Mouse (Mus musculus) gastrocnemius, postnatal 10 days (tissue): ENCODE measurements around the gene Gm20388. TPM values are rescaled to one million over a fixed set of nuclear protein-coding genes. Genes with fewer than 3 reads are reported as not detected.

Source experiments
- DNase-seq: peaks from one replicate; pipeline ENCODE4 v3.0.0; 2021; ENCODE audit warnings: mixed read lengths
- total RNA-seq, 2 experiments: library from RNA; stranded (reverse); gene quantifications; 2 replicates each; pipeline ENCODE4 v1.2.3; 2021

Gm20388 gene
- total RNA-seq, 2 experiments from 2014 or later, result 2.9 to 6.0 TPM

DNA sequence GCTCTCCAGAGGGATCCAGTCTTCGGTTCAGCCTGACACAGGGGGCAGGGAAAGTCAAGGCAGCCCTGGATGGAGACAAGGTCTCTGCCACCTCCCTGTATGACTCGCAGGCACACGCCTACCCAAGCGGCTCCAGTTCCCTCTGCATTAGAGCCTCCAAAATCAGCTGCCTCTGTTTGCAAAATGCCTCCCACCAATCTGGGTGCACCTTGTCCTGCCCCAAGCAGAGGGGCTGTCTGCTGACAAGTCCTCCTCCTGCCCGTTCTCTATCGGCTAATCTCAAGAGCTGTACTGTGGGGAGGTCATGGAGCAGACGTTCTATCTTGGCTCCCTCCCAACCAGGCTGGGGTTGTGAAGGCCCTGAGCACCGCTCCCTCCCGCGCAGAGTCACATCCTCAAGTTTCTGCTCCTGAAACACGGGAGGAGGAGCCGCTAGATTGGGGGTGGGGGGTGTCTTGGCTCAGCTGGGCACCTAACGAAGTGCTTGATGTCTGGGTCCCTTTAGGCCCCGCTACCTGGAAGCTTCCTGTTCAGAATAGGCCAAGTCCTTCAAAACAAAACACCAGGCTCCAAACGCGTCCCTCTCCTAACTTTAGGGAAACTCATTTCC, 2564.4 kb downstream of the Gm20388 start:
- DNase-seq, result peak; percentile 41

- DNase-seq, result peak; percentile 95
These were observed 2565.1 kb downstream of the Gm20388 start, which contains the start of the genes Rnf166 and Ctu2 for GRCm38 (mm10) chr8:122475580-122476320. Gene Rnf166 (minus strand): TSS chr8:122476064. Gene Ctu2 (plus strand): TSS chr8:122476143.

GRCm38 (mm10) chr8:122482448-122482847, 2571.8 kb downstream of the Gm20388 start:
- DNase-seq, result no peak

DNA sequence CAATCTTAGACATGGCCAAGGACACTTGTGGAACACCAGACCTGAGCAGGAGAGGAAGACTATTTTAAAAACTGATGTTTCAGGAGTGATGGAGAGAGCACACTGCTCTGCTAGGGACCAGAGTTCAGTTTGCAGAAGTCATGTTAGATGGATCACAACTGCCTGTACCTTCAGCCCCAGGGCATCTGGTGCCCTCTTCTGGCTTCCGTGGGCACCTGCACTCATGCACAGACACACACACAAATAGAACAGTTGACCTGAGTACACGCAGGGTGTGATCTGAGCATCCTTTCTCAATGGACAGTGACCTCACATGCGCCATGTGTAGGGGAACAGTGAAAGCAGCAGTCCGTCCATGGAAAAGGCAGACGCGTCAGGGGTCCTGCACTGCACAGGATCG, 2573.2 kb downstream of the Gm20388 start:
- no peak for DNase-seq

DNA sequence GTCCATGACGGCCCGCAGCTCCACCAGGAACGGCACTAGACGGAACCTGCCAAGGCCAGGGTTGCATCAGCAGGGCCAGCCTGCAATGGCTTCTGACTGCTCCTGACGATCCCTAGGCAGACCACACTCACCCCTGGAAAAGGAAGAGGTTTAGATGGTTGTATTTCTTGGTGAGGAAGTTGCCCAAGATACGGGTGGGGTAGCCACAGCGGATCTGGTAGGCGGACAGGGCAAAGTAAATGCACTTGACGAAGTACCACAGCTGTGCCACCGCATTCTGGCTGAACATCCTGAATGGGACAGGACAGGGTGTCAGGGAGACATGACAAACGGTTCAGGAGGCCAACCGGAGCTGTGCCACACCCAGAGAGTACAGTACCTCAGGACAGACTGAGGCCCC, 2574.2 kb downstream of the Gm20388 start:
- no peak for DNase-seq

- no peak for DNase-seq
These were observed 2577.7 kb downstream of the Gm20388 start for GRCm38 (mm10) chr8:122488387-122488786.

GRCm38 (mm10) chr8:122497016-122497734, 2586.5 kb downstream of the Gm20388 start:
- no peak for DNase-seq

DNA sequence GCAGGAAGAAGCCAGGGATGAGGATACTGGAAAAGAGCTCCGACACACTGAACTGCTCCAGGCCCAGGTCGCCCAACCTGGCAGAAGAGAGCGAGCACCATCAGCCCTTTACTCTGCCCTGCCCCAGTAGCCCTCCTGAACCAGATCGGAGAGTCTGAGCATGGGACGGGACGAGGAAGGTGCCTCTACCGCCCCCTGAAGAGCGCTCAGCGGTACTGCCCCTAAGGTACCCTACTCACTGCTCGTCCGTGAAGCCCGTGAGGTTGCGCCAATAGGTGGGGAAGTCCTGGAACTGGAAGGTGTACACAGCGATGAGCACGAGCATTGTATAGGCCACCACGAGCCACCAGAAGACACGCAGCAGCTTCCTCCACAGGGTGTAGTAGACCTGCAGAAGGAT, 2587.3 kb downstream of the Gm20388 start:
- no peak for DNase-seq

GRCm38 (mm10) chr8:122500856-122501255, 2590.2 kb downstream of the Gm20388 start:
- DNase-seq, result peak; percentile 81

GRCm38 (mm10) chr8:122511552-122511951, 2600.9 kb downstream of the Gm20388 start:
- peak; percentile 72 for DNase-seq

DNA sequence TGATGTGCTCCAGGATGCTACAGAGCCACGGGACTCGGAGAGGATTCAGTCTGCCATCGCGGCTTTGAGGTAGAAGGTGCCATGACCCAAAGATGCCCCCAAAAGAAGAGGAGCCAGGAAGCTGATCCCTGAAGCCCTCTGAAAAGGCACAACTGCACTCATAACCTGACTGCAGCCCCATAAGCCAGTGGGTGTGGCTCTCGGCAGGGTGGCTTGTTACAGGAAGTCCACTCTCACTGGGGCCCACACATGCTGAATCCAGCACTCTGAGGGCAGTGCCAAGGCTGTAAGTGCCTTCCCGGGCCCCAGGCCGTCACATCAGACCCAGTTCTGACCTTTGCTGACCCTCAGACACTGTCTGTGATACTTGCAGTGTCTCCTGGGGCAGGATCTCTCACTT, 2601.8 kb downstream of the Gm20388 start:
- DNase-seq, result no peak

- DNase-seq, result no peak
These were observed 2605.1 kb downstream of the Gm20388 start for GRCm38 (mm10) chr8:122515699-122516098.

GRCm38 (mm10) chr8:122517541-122518190, 2607.0 kb downstream of the Gm20388 start:
- no peak for DNase-seq

- DNase-seq, result no peak
These were observed 2610.0 kb downstream of the Gm20388 start for GRCm38 (mm10) chr8:122520611-122521010.

DNA sequence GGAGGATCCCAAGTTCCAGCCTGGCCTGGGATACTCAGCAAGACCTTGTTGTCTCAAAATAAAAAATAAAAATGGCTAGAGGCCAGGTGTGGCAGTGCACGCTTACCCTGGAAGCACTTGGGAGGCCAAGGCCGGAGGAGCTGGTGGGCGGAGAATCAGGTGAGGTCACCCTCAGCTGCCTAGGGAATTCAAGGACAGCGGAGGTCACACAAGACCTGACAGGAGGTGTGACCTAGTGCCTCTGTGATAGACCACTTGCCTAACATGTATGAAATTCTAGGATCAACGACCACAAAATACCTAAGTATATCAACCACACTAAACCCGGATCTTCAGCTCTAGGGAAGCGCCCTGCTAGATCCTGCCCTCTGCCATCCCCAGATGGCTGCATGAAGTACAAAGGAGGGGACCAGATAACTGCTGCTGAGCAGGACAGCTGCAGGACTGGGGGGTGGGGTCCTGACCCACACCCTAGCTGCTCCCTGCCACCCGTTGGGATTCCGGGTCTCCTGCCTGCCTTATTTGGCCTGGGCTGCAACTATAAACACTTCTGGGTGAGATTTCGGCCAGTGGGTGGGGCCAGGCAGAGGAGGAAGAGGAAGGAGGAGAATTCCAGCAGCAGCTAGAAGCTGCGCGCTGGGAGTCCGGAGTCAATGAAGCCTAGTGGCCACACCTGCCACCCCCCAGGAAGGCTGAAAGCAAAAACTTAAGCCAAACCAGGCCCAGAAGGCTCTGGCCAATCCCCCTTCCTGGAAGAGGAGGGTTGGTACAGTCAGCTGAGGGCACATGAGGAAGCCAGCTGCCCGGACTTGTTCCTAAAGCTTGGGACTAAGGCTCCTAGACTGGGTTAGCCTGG, 2612.4 kb downstream of the Gm20388 start:
- DNase-seq, result peak; percentile 38

DNA sequence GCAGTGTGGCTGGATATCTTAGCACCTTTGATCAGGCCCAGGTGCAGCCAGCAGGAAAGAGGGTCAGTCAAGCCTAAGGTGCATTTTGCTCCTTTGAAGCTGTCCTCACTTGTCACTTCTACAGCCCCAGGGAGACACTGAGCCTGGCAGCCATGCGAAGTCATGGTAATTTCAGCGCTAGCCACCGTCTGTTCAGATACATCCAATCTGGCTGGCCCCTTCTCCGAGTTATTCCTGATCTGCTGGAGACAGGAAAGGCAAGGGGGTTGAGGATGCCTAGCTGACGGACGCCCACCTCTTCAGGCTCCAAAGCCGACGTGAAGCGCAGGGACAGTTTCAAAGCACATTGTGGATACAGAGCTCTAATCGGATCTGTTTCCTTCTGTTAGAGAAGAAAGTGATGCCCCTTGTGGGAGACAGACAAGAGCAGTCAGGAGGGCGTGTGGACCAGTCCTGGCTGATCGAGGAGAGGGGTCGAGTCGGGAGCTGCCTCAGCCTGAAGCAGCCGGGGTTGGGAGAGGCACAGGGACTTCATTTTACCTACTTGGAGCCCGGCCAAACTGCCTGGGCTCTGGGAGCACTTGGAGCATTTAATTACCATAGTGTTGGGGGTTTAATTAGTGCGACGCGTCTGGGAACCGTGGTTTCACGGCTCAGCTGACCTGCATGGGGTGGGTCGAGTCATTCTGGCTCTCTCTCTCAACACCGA, 2613.2 kb downstream of the Gm20388 start:
- DNase-seq, result peak; percentile 28

DNA sequence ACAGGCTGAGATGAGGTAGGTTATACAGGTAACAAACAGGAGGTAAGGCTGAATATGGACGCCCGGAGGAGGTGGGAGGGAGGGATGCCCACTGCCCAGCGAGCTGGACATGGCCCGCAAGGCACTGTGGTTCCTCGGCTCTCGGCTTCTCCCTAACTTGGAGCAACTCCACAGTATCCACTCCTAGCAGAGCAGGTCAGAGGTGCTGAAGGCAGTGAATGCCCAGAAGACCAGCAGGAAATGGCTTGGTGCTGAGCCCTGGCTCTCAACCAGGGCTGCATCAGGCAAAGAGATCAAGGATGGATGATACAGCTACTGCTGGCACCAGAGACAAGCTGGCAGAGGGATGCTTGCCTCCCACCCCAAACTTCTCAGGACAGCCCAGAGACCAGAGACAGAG, 2613.9 kb downstream of the Gm20388 start:
- peak; percentile 18 for DNase-seq

- DNase-seq, result no peak
These were observed 2614.4 kb downstream of the Gm20388 start for GRCm38 (mm10) chr8:122525004-122525403.

GRCm38 (mm10) chr8:122526084-122526483, 2615.4 kb downstream of the Gm20388 start:
- DNase-seq, result no peak

DNA sequence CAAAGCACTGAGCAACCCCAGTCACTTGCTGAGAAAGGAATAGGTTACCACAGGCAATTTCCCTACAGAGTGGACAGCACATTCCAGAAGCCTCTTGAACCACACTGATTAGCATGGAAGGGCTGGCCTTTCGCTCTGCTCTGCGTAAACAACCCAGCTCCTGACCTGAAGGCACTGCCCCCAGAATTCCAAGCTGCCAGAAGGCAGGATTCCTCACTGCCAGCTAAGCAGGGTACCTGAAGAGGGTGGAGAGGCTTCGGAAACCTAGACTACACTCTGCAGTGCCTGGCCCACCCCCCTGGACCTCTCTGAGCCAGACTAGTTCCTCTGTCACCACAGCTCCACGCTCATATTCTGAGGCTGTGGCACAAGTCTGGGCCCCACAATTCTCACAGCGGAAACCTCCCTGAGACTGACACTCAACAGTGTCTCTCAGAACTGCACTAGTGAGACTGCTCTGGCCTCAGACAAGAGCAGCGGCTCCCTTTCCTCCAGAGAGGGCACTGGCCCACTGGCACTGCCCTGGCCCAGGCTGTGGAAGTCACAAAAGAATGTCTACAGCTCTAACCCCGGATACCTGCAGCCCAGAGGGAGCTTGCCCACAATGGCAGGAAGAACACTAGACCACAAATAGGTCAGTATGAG, 2616.0 kb downstream of the Gm20388 start:
- no peak for DNase-seq
